Mouse (Mus musculus) mouse embryonic stem cell (cell line): ENCODE data around the gene Scrn3.

ENCODE experiments used
- in situ Hi-C, 2 experiments: fragments of 300-500 bp; cut with MboI; formaldehyde crosslinking; loops; 1 replicate in 1 of 2; 3 replicates in 1 of 2; pipeline ENCODE4 v1.14.3; 2019 to 2020; ENCODE audit warnings: low sequenced_read_pairs in 2 of 2, low pct_unique_long_range_greater_than_20kb in 1 of 2, mixed read lengths in 1 of 2; ENCODE audit not compliant: unreplicated experiment in 1 of 2

Scrn3 gene

DNA sequence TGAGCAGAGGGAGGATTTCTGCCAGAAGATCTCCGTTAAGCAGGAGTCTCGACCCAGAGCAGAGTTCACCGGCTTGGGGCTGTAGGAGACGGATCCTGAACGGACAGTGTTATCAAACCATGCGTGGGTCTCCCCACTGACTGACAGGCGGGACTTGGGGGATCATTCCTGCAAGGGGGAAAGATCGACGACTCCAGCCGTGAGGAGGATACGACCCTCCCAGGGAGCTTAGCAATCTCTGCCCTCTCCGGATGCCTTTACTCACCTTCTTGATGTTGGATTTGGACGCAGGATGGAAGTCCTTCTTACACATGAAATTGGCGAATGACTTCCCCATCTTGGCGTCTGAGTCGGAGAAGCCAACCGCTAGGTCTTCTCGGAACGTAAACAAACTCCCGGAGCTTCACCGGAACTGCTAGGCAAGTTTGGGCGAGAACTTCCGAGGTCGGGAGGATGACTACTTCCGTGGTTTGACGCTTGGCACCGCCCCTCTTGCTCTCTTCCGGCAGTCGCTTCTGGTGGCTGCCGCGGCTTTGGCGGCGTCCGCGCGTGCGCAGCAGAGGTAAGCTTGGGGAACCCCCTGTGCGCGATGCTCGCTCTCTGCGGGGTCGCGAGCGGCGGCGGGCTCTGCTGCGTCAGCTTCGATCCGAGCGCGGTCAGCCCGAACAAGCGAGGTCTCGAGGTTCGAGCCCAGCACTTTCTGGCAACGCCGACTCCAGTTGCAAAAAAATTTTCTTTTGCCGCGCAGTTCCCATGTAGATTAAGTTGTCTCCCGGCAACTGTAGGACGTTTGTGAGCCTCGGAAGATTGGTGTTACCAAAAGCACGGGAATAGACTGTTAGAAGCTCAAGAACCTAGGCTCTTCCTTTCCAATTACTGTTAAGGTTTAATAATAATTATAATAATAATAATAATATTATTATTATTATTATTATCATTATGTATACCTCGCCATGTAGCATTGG lies at the start of gene Scrn3, which contains the start of gene Cir1:
Scrn3 (plus strand) TSS at position 450 of the 965 bp plus-strand sequence.
Cir1 (minus strand) TSS at position 550 of the 965 bp plus-strand sequence.
- in situ Hi-C loops: no loop called here

DNA sequence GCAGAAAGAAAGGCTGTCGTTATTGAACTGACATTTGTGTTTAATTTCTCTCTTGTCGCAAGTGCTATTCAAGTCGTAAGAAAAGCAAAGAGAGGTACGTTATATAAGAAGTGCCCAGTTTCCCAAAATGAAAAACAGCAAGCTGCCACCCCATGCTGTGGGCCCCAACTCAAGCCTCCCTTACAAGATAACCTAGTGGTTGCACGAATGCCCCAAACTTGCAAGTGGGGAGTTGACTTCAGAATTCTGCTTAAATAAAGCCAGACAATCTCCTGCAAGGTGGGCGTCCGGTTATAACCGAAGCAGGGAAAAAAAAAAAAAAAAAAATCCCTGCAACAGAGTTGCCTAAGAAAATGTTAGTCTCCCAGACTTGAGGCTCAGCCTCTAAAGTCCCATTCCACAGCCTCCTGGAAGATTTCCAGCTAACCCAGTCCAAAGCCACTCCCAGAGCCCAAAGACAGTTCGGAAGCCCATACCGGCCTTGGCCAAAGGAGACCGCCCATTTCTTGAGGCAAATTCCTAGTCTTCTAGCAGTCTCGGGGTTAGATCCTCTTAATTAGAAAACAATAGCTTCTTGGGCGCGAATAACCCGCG lies 49.1 kb upstream of the Scrn3 start:
- in situ Hi-C loops: no loop called here

GRCm38 (mm10) chr2:73263794-73264610 lies 48.4 kb upstream of the Scrn3 start:
- in situ Hi-C loops: no loop called here

DNA sequence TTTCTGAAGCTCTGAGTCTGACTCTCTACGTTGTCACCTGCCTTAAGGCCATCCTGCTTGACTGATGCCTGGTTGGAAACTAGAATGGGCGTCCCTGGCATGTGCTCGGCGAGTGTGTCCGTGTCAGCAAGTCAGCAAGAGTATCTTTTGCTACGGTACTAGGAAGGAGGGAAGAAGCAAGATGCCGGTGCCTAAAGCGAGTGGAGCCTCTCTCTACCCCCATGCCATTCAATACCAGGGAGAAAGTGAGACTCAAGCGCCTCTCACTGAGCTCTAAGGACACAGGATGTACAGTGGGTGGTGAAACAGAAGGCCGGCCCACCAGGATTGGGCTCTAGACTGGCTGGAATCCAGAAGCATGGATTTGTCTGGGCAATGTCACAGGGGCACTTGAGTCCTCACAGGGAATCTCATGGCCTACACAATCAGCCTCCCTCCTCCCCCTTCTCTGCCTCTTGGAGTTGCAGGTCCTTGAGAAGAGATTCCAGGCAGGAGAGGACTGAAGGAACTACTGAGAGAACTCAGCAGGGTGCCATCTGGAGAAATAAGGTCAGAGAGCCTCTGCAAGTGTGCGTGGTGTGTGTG lies 47.7 kb upstream of the Scrn3 start:
- in situ Hi-C loops: no loop called here

DNA sequence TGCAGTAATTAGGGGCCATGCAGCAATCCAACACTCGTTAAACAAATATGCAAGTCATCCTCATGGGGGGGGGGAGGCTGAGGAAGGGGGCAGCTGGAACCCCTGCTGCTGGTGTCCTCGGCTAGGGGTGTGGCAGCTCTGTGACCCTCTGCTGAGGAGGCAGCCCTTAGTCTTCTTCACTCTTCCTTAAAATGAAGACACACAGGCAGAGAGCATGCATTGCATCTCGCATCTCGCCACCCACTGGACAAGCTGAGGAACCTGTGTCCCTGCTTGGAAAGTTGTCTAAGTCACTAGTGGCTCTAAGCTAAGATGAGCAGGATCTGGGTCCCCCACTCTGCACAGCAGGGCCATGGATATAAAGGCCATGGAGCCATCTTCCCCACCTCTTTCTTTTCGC lies 46.4 kb upstream of the Scrn3 start:
- in situ Hi-C loops: no loop called here

- in situ Hi-C loops: no loop called here
Measured at GRCm38 (mm10) chr2:73266623-73267022, 45.8 kb upstream of the Scrn3 start.

GRCm38 (mm10) chr2:73267231-73267630 lies 45.2 kb upstream of the Scrn3 start:
- in situ Hi-C loops: no loop called here

DNA sequence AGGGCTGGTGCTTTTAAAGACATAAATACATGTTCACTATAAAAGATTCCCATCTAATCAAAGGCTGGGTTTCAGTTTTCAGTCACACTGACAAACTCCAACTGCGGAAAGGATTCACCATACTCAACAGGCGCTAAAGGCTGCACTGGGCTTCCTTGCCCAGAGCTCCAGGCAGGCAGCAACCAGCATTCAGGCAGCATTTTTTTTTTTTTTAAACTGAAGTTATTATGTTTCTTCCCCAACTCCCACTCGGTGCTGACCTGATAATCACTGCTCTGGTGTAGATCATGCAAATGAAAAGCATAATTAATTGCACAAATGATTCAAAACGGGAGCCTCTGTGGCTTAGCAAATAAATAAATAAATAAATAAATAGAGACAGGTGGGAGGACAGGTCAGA lies 44.6 kb upstream of the Scrn3 start:
- in situ Hi-C loops: no loop called here

- in situ Hi-C loops: no loop called here
Measured at GRCm38 (mm10) chr2:73268281-73268680, 44.1 kb upstream of the Scrn3 start.

DNA sequence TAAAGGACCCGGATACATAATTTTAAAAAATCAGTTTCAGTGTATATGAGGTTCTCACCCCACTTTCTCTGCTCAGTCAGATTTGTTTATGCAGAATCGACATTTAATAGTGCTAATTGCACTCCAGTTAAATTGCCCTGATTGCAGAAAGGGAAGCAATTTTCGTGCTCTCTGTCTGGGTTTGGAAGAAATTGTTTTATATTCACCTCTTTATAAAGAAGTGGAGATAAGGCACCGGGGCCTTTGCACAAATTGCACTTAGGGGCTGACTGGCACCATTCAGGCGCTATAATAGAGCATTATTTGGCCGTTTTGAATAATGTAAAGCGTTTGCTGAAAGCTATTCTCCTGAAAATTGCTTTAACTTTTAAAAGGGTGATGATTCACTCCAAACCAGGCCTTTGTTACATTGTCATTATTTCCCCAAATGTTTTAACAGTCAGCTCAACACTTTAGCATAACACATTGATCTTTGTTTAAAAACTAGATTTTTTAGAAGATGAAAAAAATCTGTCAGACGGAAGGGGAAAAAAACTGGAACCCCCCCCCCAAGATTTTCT lies 43.5 kb upstream of the Scrn3 start:
- in situ Hi-C loops: no loop called here

DNA sequence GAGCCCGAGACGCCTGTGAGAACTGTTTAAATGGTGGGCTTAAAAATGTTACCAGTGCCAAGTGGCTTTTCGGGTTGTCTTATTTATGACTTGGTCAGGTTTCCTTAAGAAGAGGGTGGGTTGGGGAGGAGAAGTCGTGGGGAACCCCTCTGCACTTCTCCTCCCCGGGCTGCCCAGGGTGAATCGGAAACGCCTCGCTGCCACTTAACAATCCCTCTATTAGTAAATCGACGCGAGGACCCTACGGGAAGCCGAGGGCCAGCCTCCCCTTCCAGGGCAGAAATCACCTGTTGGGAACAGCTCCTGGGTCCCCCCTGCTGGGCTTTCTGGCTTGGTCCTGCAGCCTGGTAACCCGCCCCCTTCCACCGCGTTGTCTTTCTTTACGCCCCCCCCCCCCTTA lies 42.7 kb upstream of the Scrn3 start:
- in situ Hi-C loops: no loop called here

GRCm38 (mm10) chr2:73270071-73270592 lies 42.3 kb upstream of the Scrn3 start:
- in situ Hi-C loops: no loop called here

DNA sequence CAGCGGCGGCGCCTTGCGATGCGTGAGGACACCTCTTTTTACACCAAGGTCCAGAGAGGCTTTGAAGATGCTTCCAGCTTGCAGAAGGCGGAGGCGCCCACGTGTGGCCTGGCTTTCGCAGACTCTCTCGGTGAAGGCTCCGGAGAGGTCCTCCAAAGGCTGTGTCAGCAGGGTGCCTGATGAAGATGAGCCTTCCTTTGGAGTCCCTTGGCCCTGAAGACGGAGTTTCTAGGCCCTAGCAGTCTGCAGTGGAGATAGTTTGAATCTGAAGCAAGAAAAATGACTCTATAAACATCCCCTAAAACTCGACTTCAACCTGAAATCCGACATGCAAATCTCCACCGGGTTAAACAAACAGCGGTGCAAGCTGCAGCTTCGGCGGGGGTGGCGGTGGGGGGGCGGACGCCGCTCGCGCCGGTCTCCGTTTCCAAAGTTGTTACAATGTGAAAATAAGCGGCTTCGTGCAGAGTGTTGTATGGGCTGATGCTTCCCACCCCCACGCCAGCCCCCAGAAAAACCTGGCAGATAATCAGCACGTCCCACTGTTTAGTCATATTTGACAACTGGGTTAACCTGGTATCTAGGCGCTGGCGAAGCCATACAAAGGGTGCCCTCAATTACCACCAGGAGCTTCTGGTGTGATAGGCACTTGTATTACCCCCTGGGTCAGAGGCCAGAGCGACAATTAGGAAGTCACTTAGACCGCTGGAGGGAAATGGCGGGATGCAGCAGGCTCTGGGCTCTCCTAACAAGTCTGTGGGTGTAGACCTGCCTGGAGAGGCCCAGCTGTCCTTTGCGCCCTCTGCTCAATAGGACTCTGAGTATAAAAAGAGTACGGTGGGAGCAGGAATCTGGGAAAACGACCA lies 41.6 kb upstream of the Scrn3 start:
- in situ Hi-C loops: no loop called here

GRCm38 (mm10) chr2:73271459-73272161 lies 40.8 kb upstream of the Scrn3 start, which contains the start of gene Sp9:
Gene Sp9, plus strand, starts transcription at chr2:73271925.
- in situ Hi-C loops: no loop called here

DNA sequence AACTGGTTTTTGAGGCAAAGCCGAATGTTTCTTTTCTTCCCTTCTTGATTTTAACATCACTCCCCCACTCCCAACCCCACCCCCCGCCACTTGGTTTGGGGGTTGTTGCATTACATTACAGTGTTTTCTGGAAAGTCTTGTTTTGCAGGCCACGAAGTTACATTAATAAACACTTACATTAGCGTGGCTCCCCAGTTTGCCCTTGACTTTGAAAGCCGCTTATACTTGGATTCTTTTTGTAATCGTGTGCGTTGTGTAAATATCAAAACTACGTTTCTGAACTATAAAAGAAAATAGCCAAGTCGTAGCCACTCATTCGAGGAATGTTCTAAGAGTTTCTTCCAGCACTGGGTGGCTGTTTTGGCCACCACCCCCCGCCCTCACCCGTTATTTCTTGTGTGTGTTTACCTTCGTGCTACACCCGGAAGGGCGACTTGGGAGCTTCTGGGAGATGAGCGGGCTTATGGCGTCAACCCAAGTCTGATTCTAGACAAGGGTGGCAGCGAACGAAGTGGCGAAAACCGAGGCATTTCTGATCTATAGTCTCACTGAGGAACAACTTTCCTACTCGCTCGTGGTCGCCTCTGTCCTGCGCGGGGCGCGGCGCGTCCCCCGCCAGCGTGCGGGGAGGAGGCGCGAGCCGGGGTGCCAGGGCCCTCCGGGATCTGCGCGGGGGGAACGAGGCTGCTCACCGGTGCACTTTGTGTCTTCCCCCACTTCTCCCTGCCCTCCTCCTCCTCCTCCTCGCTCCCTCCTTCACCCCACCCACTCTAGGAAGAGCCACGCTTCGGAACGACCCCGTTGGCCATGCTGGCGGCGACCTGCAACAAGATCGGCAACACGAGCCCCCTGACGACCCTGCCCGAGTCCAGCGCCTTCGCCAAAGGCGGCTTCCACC lies 39.8 kb upstream of the Scrn3 start:
- in situ Hi-C loops: no loop called here
